Mouse (Mus musculus) limb, embryonic 14.5 days (tissue): ENCODE data around the gene Nanos1. TPM values are rescaled to one million over a fixed set of nuclear protein-coding genes. Genes with fewer than 3 reads are reported as not detected.

Source experiments
- ATAC-seq: fragments of 200-750 bp; cut with Nextera tagmentation; 2 replicates; pipeline ENCODE4 v1.8.0; 2017; ENCODE audit warnings: low read depth, moderate number of reproducible peaks, moderate TSS enrichment; ENCODE audit not compliant: low FRiP score
- DNase-seq: peaks from one replicate; pipeline ENCODE4 v3.0.0-alpha.2; 2015; ENCODE audit warnings: low spot score
- H3K27ac ChIP-seq: fragments of 300-500 bp; sonication (generic); replicated peaks from 2 replicates; pipeline ENCODE4 v1.5.1; 2014; ENCODE audit warnings: low read depth, mild to moderate bottlenecking, low read length, moderate library complexity, mixed read lengths
- H3K27me3 ChIP-seq: fragments of 300-500 bp; sonication (generic); 2 replicates; pipeline ENCODE4 v1.6.1; 2014; ENCODE audit warnings: low read length, mixed read lengths; ENCODE audit not compliant: control insufficient read depth, insufficient read depth
- H3K36me3 ChIP-seq: fragments of 300-500 bp; sonication (generic); 2 replicates; pipeline ENCODE4 v1.6.1; 2014; ENCODE audit warnings: mild to moderate bottlenecking, low read length, moderate library complexity, mixed read lengths; ENCODE audit not compliant: control insufficient read depth, insufficient read depth
- H3K4me1 ChIP-seq: fragments of 300-500 bp; sonication (generic); 2 replicates; pipeline ENCODE4 v1.6.1; 2014; ENCODE audit warnings: antibody characterized with exemption, low read length, mixed read lengths; ENCODE audit not compliant: control insufficient read depth, insufficient read depth
- H3K4me2 ChIP-seq: fragments of 300-500 bp; sonication (generic); replicated peaks from 2 replicates; pipeline ENCODE4 v1.6.1; 2014; ENCODE audit warnings: low read depth, mild to moderate bottlenecking, low read length, moderate library complexity; ENCODE audit not compliant: severe bottlenecking
- H3K4me3 ChIP-seq: fragments of 300-500 bp; sonication (generic); replicated peaks from 2 replicates; pipeline ENCODE4 v1.5.1; 2014; ENCODE audit warnings: low read length
- H3K9ac ChIP-seq: fragments of 300-500 bp; sonication (generic); 2 replicates; pipeline ENCODE4 v1.6.1; 2014; ENCODE audit warnings: mild to moderate bottlenecking, low read depth, low read length, moderate library complexity; ENCODE audit not compliant: severe bottlenecking
- H3K9me3 ChIP-seq: fragments of 300-500 bp; sonication (generic); 2 replicates; pipeline ENCODE4 v1.6.1; 2016; ENCODE audit warnings: low read length; ENCODE audit not compliant: control insufficient read depth
- POLR2A ChIP-seq: fragments of 200-500 bp; IDR thresholded peaks from 2 replicates; pipeline ENCODE4 v1.8.0; 2012; ENCODE audit warnings: inconsistent platforms, mild to moderate bottlenecking, moderate library complexity, borderline replicate concordance; ENCODE audit not compliant: insufficient read depth, insufficient read length; ENCODE audit errors: extremely low read depth
- WGBS: fragments of 180-500 bp; shearing (Covaris S2); extraction: QIAGEN DNeasy Blood & Tissue Kit; methylation state at CpG from one replicate; pipeline ENCODE4 v1.1.7; 2014; 5-methylcytosine and 5-hydroxymethylcytosine counted together
- polyA plus RNA-seq, 2 experiments: library from polyadenylated mRNA; depleted of rRNA in 1 of 2; stranded (reverse) in 1 of 2; unstranded in 1 of 2; fragments of >200 nt; fragmentation: Nextera tagmentation in 1 of 2; extraction: Ambion mirVana in 1 of 2; gene quantifications; 2 replicates each; pipeline versions ENCODE4 v1.2.1 to v1.2.3; 2012 to 2014

Gene Nanos1
- polyA plus RNA-seq, 2 experiments, result 1.5 TPM

- no peak for ATAC-seq
- 45% methylated on average over 2 of the region's 2 CpGs for WGBS
- no peak for TF ChIP-seq POLR2A
These were observed 25.4 kb upstream of the Nanos1 start for GRCm38 (mm10) chr19:60730281-60730852.

GRCm38 (mm10) chr19:60731299-60731698 is 24.5 kb upstream of the Nanos1 start:
- H3K36me3 ChIP-seq, result no peaks in the 10 kb centered on the region
- 82% methylated on average over 1 of the region's 1 CpGs for WGBS

More at GRCm38 (mm10) chr19:60730281-60730852, 25.4 kb upstream of the Nanos1 start:
- Histone ChIP-seq H3K27me3 (no peaks in the 10 kb centered on the region), H3K9ac (no peak overlapping the region), H3K27ac (no peak overlapping the region), H3K4me2 (no peak overlapping the region), H3K36me3 (no peaks in the 10 kb centered on the region), H3K9me3 (no peaks in the 10 kb centered on the region), H3K4me1 (no peaks in the 10 kb centered on the region), H3K4me3 (no peak overlapping the region)
- peak; percentile 8 for DNase-seq

DNA sequence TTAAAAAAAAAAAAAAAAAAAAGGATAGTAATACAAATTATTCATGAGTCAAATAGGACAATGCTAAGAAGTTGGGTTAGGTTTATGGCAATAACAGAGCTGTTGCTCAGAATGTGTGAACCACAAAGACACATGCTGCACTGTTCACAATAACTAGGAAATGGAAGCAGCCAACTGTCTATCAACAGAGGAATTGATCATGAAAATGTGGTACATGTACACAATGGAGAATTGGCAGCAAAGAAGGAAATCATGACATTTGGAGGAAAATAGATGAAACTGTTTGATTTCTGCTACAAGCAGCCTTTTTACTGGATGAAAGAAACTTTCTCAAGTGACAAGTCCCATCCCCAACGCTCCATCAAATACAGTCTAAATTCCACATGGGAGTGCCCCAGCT is 23.8 kb upstream of the Nanos1 start:
- ATAC-seq (no peak), DNase-seq (no peak)
- 86% methylated on average over 1 of the region's 1 CpGs for WGBS
- Histone ChIP-seq H3K9ac (no peak overlapping the region), H3K27me3 (no peaks in the 10 kb centered on the region), H3K4me2 (no peak overlapping the region), H3K4me1 (no peaks in the 10 kb centered on the region), H3K36me3 (no peaks in the 10 kb centered on the region), H3K4me3 (no peak overlapping the region), H3K9me3 (no peaks in the 10 kb centered on the region), H3K27ac (no peak overlapping the region)
- TF ChIP-seq POLR2A, result no peak

More at GRCm38 (mm10) chr19:60731299-60731698, 24.5 kb upstream of the Nanos1 start:
- no peak overlapping the region for H3K4me2 ChIP-seq
- H3K9me3 ChIP-seq, result no peaks in the 10 kb centered on the region
- H3K4me1 ChIP-seq, result no peaks in the 10 kb centered on the region
- TF ChIP-seq POLR2A, result no peak
- DNase-seq, result no peak
- H3K9ac ChIP-seq, result no peak overlapping the region
- no peaks in the 10 kb centered on the region for H3K27me3 ChIP-seq
- H3K4me3 ChIP-seq, result no peak overlapping the region
- no peak for ATAC-seq
- no peak overlapping the region for H3K27ac ChIP-seq

- Histone ChIP-seq H3K27me3 (no peaks in the 10 kb centered on the region), H3K27ac (no peak overlapping the region), H3K4me3 (no peak overlapping the region), H3K9ac (no peak overlapping the region), H3K4me1 (no peaks in the 10 kb centered on the region), H3K4me2 (no peak overlapping the region), H3K9me3 (no peaks in the 10 kb centered on the region), H3K36me3 (no peaks in the 10 kb centered on the region)
- no peak for ATAC-seq
- TF ChIP-seq POLR2A, result no peak
- no peak for DNase-seq
- 74% methylated on average over 1 of the region's 1 CpGs for WGBS
These were observed 15.2 kb upstream of the Nanos1 start for GRCm38 (mm10) chr19:60740560-60740959.

- H3K9ac ChIP-seq, result no peak overlapping the region
- TF ChIP-seq POLR2A, result no peak
- H3K4me3 ChIP-seq, result no peak overlapping the region
- no peaks in the 10 kb centered on the region for H3K4me1 ChIP-seq
- H3K27me3 ChIP-seq, result no peaks in the 10 kb centered on the region
- no peak overlapping the region for H3K4me2 ChIP-seq
- no peak for DNase-seq
- no peaks in the 10 kb centered on the region for H3K9me3 ChIP-seq
- no peak for ATAC-seq
- no peaks in the 10 kb centered on the region for H3K36me3 ChIP-seq
- H3K27ac ChIP-seq, result no peak overlapping the region
- 64% methylated on average over 5 of the region's 5 CpGs for WGBS
These were observed 11.8 kb upstream of the Nanos1 start for GRCm38 (mm10) chr19:60743767-60744547.
